Comparison of ENCODE assay signal across 9 mouse cellular contexts in genomic region chr6:119341409-119341808, GRCm38 (mm10). TPM values are rescaled to one million over a fixed set of nuclear protein-coding genes. Genes with fewer than 3 reads are reported as not detected.
DNase-seq lines count a peak whose midpoint lies in the region; ATAC-seq and TF ChIP-seq lines count a peak whose summit lies in the region.
"Had no signal": no experiment of that assay in that cellular context is flagged by ENCODE, and none has a peak within 500 bp of the region (broad histone marks: within the 10 kb centered on the region; RNA-seq: fewer than 3 reads in every experiment).

No protein-coding gene starts in this region.

- H3K36me3 ChIP-seq in kidney, embryonic 15.5 days = no peaks in the 10 kb centered on the region
- no peaks in the 10 kb centered on the region for H3K36me3 ChIP-seq in hindbrain, embryonic 12.5 days
- no peaks in the 10 kb centered on the region for H3K36me3 ChIP-seq in midbrain, embryonic 10.5 days

- H3K4me1 ChIP-seq in kidney, embryonic 15.5 days = no peaks in the 10 kb centered on the region
- peaks cover 4% of the 10 kb centered on the region; the same call in 1 of the 2 replicates for H3K4me1 ChIP-seq in hindbrain, embryonic 12.5 days
- peaks cover 37% of the 10 kb centered on the region for H3K4me1 ChIP-seq in midbrain, embryonic 10.5 days

- H3K9me3 ChIP-seq in kidney, embryonic 15.5 days (replicated peaks) = no peaks in the 10 kb centered on the region
- no peaks in the 10 kb centered on the region for H3K9me3 ChIP-seq in hindbrain, embryonic 12.5 days (replicated peaks)
- H3K9me3 ChIP-seq in midbrain, embryonic 10.5 days (replicated peaks) = no peaks in the 10 kb centered on the region

- no peak overlapping the region for H3K4me2 ChIP-seq in kidney, embryonic 15.5 days
- no peak overlapping the region for H3K4me2 ChIP-seq in hindbrain, embryonic 12.5 days (replicated peaks)

- no peak for TF ChIP-seq CTCF in brain, embryonic 14.5 days (IDR thresholded peaks at IDR 0.05; ENCODE audit: borderline replicate concordance, extremely low read depth, insufficient read depth, insufficient read length)

- ATAC-seq in kidney, embryonic 15.5 days (replicated peaks; ENCODE audit: low FRiP score) = peak; percentile 61
- ATAC-seq in hindbrain, embryonic 12.5 days (ENCODE audit: low FRiP score) = peak; percentile 88
- ATAC-seq in erythroblast, adult 5-6 weeks (replicated peaks; ENCODE audit: low FRiP score, poor library complexity, severe bottlenecking) = no peak

- no peak for DNase-seq in kidney, postnatal 4 days
- DNase-seq in brain, embryonic 14.5 days (ENCODE audit: low read depth) = peak; percentile 88
- no peak for DNase-seq in midbrain, embryonic 10.5 days (ENCODE audit: low spot score)
- DNase-seq in testis, postnatal 10 days (ENCODE audit: low spot score) = no peak

- no peak for TF ChIP-seq POLR2A in brain, embryonic 14.5 days (IDR thresholded peaks at IDR 0.05; ENCODE audit: borderline replicate concordance, extremely low read depth, insufficient read depth, insufficient read length, poor library complexity, severe bottlenecking)

- H3K4me3 ChIP-seq in kidney, embryonic 15.5 days (replicated peaks) = no peak overlapping the region
- H3K4me3 ChIP-seq in hindbrain, embryonic 12.5 days = no peak overlapping the region
- no peak overlapping the region for H3K4me3 ChIP-seq in midbrain, embryonic 10.5 days
- H3K4me3 ChIP-seq: layer of hippocampus, adult 2 months had no signal

- H3K9ac ChIP-seq in kidney, embryonic 15.5 days = no peak overlapping the region
- no peak overlapping the region for H3K9ac ChIP-seq in hindbrain, embryonic 12.5 days

- no peak overlapping the region for H3K27ac ChIP-seq in kidney, embryonic 15.5 days
- no peak overlapping the region for H3K27ac ChIP-seq in hindbrain, embryonic 12.5 days
- H3K27ac ChIP-seq in midbrain, embryonic 10.5 days (replicated peaks) = peak overlapping the region; percentile 57
- H3K27ac ChIP-seq: layer of hippocampus, adult 2 months had no signal

- H3K27me3 ChIP-seq in kidney, embryonic 15.5 days = 0 out of 2 replicates have a peak, but pooled peaks cover 4% of the 10 kb centered on the region
- H3K27me3 ChIP-seq in hindbrain, embryonic 12.5 days = no peaks in the 10 kb centered on the region
- H3K27me3 ChIP-seq in midbrain, embryonic 10.5 days (ENCODE audit: low read depth, poor library complexity, severe bottlenecking) = peaks cover 14% of the 10 kb centered on the region

RNA-seq across cellular contexts. Expression of gene Lrtm2, which starts 10.8 kb away (rescaled TPM):
- polyA plus RNA-seq in kidney, embryonic 15.5 days (2015; fragmentation: Nextera tagmentation; extraction: Ambion mirVana) = 0.14 and 0.26 TPM in 2 replicates
- 9.6 and 12.9 TPM in 2 replicates for polyA plus RNA-seq in brain, embryonic 14.5 days (2012; rRNA removed)
- polyA plus RNA-seq in hindbrain, embryonic 12.5 days (2016; fragmentation: Nextera tagmentation; extraction: Ambion mirVana) = 0.68 and 0.80 TPM in 2 replicates
- 0.25 and 0.26 TPM in 2 replicates for polyA plus RNA-seq in midbrain, embryonic 10.5 days (2016; fragmentation: Nextera tagmentation; extraction: Ambion mirVana)
- not detected in 2 replicates for total RNA-seq in erythroblast, adult 5-6 weeks (2015; ENCODE audit: low replicate concordance)
- not detected in 2 replicates for total RNA-seq in erythroblast, adult 5-6 weeks (2017; ENCODE audit: low replicate concordance)
- polyA plus RNA-seq: small intestine, adult 2 months had no signal
